Mouse (Mus musculus) embryonic facial prominence, embryonic 14.5 days (tissue): ENCODE data around the gene Ripk4. TPM values are rescaled to one million over a fixed set of nuclear protein-coding genes. Genes with fewer than 3 reads are reported as not detected.
A peak's percentile ranks its signal among the peaks of the same experiment; 100 is the strongest.

Source experiments
- ATAC-seq: fragments of 200-750 bp; cut with Nextera tagmentation; 2 replicates; pipeline ENCODE4 v1.8.0; 2017; ENCODE audit warnings: low read depth, moderate number of reproducible peaks, moderate TSS enrichment
- DNase-seq: peaks from one replicate; pipeline ENCODE4 v3.0.0-alpha.2; 2015; ENCODE audit warnings: low spot score
- H3K27ac ChIP-seq: fragments of 300-500 bp; sonication (generic); replicated peaks from 2 replicates; pipeline ENCODE4 v1.5.1; 2014; ENCODE audit warnings: low read depth, mild to moderate bottlenecking, low read length, moderate library complexity
- H3K27me3 ChIP-seq: fragments of 300-500 bp; sonication (generic); replicated peaks from 2 replicates; pipeline ENCODE4 v1.6.1; 2014; ENCODE audit warnings: low read length; ENCODE audit not compliant: control insufficient read depth, insufficient read depth
- H3K36me3 ChIP-seq: fragments of 300-500 bp; sonication (generic); 2 replicates; pipeline ENCODE4 v1.6.1; 2014; ENCODE audit warnings: low read length, mixed read lengths; ENCODE audit not compliant: control insufficient read depth, insufficient read depth
- H3K4me1 ChIP-seq: fragments of 300-500 bp; sonication (generic); 2 replicates; pipeline ENCODE4 v1.6.1; 2014; ENCODE audit warnings: antibody characterized with exemption, low read length; ENCODE audit not compliant: control insufficient read depth, insufficient read depth
- H3K4me2 ChIP-seq: fragments of 300-500 bp; sonication (generic); 2 replicates; pipeline ENCODE4 v1.6.1; 2014; ENCODE audit warnings: low read depth, mild to moderate bottlenecking, low read length, moderate library complexity, mixed read lengths
- H3K4me3 ChIP-seq: fragments of 300-500 bp; sonication (generic); 2 replicates; pipeline ENCODE4 v1.5.1; 2014; ENCODE audit warnings: low read depth, mild to moderate bottlenecking, low read length
- H3K9ac ChIP-seq: fragments of 300-500 bp; sonication (generic); 2 replicates; pipeline ENCODE4 v1.6.1; 2014; ENCODE audit warnings: low read depth, mild to moderate bottlenecking, low read length, moderate library complexity, mixed read lengths
- H3K9me3 ChIP-seq: fragments of 300-500 bp; sonication (generic); 2 replicates; pipeline ENCODE4 v1.6.1; 2016; ENCODE audit warnings: low read length; ENCODE audit not compliant: control insufficient read depth
- WGBS: fragments of 180-500 bp; shearing (Covaris S2); extraction: QIAGEN DNeasy Blood & Tissue Kit; methylation state at CpG from one replicate; pipeline ENCODE4 v1.1.7; 2014; 5-methylcytosine and 5-hydroxymethylcytosine counted together
- polyA plus RNA-seq: library from polyadenylated mRNA; unstranded; fragments of >200 nt; fragmentation: Nextera tagmentation; extraction: Ambion mirVana; gene quantifications from 2 replicates; pipeline ENCODE4 v1.2.1, GENCODE M21; 2014

The Ripk4 gene
- polyA plus RNA-seq, result 11.1 and 13.8 TPM in 2 replicates

DNA sequence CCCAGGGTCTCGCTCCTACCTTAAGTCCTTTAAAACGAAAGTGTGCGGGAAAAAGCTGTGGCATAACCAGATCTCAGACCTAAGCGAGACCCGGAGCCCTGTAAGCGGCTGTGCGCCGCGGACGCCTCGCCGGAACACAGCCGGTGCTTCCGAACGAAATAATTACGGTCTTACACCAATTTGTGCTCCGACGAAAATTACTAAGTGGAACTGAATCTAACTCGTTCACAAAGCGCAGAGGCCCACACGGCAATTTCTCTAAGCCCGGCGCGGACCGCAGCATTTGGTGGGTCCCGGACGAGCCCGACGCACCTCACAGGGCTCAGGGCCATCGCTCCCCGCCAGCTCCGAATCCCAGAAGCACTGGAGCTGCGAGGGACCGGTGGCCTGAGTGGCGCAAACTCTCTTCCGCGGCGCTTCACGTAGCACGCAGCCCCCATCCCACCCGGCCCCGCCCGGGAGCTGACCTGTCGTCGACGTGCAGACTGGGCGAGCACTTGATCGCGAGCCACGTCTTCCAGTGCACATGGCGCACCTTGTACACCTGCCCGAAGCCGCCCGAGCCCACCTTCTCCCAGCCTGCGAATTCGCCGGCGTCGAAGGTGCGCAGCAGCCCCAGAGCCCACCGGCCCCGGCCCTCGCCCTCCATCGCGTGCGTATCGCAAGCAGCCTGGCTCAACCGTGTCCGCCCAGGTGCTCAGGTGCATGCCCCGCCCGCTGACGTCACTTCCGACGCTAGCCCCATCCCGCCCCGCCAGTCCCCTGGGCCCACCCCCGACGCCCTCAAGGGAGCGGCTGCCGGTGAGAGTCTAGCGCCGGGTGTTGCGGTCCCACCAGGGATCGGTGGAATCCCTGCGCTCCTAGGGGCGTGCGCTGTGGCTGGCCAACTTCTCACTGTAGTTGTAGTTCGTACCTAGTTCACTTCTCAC, at the start of gene Ripk4:
Gene Ripk4, minus strand, starts transcription at position 727 of the 929 bp plus-strand sequence.
- Histone ChIP-seq H3K27me3 (peaks cover 48% of the 10 kb centered on the region), H3K4me3 (peak within 1 kb of the TSS; percentile 48), H3K9ac (peak within 1 kb of the TSS; percentile 66), H3K4me2 (peak within 1 kb of the TSS; percentile 69), H3K4me1 (no peaks in the 10 kb centered on the region), H3K9me3 (no peaks in the 10 kb centered on the region), H3K27ac (peak within 1 kb of the TSS; percentile 39; the same call in 1 of the 2 replicates), H3K36me3 (no peaks in the 10 kb centered on the region)
- DNase-seq, result peak; percentile 80
- ATAC-seq, result peak; percentile 92
- WGBS, result under 1% methylated on average over 60 of the region's 88 CpGs

- H3K4me1 ChIP-seq, result no peaks in the 10 kb centered on the region
- no peak overlapping the region for H3K4me2 ChIP-seq
- H3K36me3 ChIP-seq, result peaks cover 98% of the 10 kb centered on the region
- H3K27ac ChIP-seq, result no peak overlapping the region
- no peak overlapping the region for H3K4me3 ChIP-seq
- no peak for ATAC-seq
- no peaks in the 10 kb centered on the region for H3K27me3 ChIP-seq
- no peaks in the 10 kb centered on the region for H3K9me3 ChIP-seq
- H3K9ac ChIP-seq, result no peak overlapping the region
- WGBS, result 93% methylated on average over 3 of the region's 3 CpGs
- DNase-seq, result no peak
These were observed 45.3 kb upstream of the Ripk4 start for GRCm38 (mm10) chr16:97808881-97809280.

DNA sequence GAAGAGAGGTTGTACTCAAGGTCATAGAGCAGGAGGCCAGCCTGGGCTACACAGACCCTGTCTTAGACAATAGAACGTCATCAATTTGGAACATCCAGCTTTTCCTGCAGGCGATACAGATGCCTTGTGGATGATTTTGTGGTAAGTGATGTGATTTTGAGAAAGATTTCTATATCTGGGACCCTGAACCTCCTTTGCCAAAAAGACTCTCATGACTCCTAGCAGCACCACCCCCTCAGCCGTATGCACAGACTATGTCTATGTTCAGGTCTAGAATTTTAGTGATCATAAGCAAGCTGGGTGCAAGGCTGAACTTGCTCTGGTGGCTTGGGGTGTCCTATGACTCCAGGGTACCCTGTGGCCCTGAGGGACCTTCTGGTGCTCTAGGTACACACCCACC, 42.1 kb upstream of the Ripk4 start:
- Histone ChIP-seq H3K36me3 (peaks cover 95% of the 10 kb centered on the region), H3K27ac (no peak overlapping the region), H3K4me3 (no peak overlapping the region), H3K9me3 (no peaks in the 10 kb centered on the region), H3K9ac (no peak overlapping the region), H3K4me2 (no peak overlapping the region), H3K4me1 (no peaks in the 10 kb centered on the region), H3K27me3 (no peaks in the 10 kb centered on the region)
- WGBS, result 96% methylated on average over 3 of the region's 3 CpGs
- ATAC-seq (no peak), DNase-seq (no peak)

DNA sequence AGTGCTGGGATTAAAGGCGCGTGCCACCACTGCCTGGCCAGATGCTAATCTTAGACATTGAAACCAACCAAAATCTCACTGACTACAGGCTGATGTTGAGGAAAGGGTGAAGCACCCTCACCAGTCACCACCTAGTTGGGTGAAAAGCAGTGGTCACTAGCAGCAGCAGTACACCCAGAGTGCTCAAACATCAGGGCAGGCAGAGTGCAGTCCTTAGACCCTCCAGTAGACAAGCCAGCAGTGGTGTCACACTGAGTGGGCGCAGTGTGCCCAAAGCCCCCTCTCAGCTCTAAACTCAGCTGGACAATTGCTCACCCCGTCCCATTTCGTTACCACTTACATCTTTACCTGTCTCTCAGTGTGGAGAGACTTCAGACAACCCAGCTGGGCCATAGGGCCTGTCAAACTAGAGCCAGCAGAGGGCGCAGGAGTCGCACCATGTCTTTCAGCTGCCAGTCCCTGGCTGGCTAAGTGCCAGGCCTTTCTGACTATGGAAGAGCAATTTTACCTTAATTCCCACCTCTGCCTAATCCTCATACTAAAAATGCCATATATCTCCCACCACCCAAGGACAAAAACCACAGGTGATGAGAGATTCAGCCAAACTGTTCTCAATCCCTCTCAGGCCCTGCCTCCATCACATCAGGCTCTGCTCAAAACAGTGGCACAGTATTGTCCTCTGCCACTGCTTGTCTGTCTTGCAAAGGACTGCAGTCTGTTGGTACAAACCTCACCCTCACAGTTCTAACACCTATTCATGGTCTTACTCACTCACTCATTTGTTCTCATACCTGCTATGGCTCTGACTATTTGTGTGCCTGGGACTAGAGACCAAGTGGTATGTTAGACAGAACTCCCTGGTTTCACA, 41.3 kb upstream of the Ripk4 start:
- ATAC-seq, result peak; percentile 30; the same call in 1 of the 2 replicates
- 81% methylated on average over 7 of the region's 7 CpGs for WGBS
- peaks cover 95% of the 10 kb centered on the region for H3K36me3 ChIP-seq

DNA sequence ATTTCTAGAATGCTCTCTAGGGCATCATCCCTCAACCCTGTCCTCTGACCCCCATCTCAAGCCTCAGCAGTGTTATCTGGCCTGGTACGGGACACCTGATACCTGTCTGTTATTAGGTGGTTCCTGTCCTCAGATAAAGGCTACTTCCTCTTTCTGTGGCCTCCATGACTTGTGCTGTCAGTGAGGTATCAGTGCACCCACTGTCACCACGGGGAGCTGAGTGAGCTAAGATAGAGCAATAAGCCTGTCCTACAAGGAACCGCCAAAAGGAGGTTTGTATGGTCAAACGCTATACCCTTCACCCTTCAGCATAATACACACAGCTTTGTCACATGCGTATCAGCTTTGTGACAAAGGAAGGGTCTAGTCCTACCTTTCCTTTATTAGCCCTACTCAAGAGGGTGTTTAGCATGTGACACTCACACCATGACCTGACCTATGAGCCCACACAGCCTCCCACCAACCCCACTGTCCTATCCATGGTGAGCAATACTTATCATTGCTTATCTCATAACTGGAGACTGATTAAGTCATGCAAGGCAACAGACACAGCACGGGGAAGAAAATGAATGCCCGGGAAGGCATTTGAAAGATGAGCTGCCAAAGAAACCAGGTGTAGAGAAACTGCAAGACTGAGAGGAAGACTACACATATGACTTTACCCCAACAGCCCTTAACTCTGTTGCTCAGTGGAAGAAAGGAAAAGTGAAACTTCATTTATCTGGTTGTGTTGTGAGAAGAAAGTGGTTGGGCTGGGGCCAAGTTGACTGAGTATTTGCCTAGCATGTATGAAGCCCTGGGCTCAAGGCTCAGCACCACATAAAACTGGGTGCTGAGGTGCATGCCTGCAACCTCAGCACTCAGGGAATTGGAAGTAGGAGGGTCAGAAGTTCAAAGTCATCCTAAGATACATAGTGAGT, 34.6 kb upstream of the Ripk4 start:
- H3K9me3 ChIP-seq, result no peaks in the 10 kb centered on the region
- DNase-seq, result no peak
- H3K4me1 ChIP-seq, result no peaks in the 10 kb centered on the region
- WGBS, result 91% methylated on average over 7 of the region's 7 CpGs
- no peak overlapping the region for H3K27ac ChIP-seq
- no peak overlapping the region for H3K9ac ChIP-seq
- H3K27me3 ChIP-seq, result no peaks in the 10 kb centered on the region
- no peak overlapping the region for H3K4me3 ChIP-seq
- no peak for ATAC-seq
- no peak overlapping the region for H3K4me2 ChIP-seq
- H3K36me3 ChIP-seq, result peaks cover 91% of the 10 kb centered on the region

More for the DNA sequence above, 41.3 kb upstream of the Ripk4 start:
- Histone ChIP-seq H3K9me3 (no peaks in the 10 kb centered on the region), H3K4me2 (no peak overlapping the region), H3K4me1 (no peaks in the 10 kb centered on the region), H3K27ac (no peak overlapping the region), H3K4me3 (no peak overlapping the region), H3K9ac (no peak overlapping the region), H3K27me3 (no peaks in the 10 kb centered on the region)
- peak; percentile 84 for DNase-seq

DNA sequence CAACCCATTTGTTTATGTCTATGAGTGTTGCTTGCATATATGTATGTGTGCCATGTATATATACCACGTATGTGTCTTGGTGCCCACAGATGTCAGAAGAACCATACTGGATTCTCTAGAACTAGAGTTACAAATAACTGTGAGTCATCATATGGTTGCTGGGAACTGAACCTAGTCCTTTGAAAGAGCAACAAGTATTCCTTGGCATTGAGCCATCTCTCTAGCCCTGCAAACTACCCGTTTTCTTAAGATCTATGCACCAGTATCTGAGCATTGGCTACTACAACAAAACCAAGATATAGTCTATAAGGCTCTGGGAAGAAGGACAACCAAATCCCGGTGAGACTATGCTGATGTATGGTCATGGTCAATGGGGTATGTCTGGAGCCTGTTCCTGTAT, 33.6 kb upstream of the Ripk4 start:
- Histone ChIP-seq H3K4me2 (no peak overlapping the region), H3K27ac (no peak overlapping the region), H3K27me3 (no peaks in the 10 kb centered on the region), H3K9me3 (no peaks in the 10 kb centered on the region), H3K4me3 (no peak overlapping the region), H3K4me1 (no peaks in the 10 kb centered on the region), H3K36me3 (peaks cover 91% of the 10 kb centered on the region), H3K9ac (no peak overlapping the region)
- ATAC-seq (no peak), DNase-seq (no peak)
- 89% methylated on average over 3 of the region's 3 CpGs for WGBS

GRCm38 (mm10) chr16:97794256-97794655, 30.7 kb upstream of the Ripk4 start:
- ATAC-seq (no peak), DNase-seq (no peak)
- Histone ChIP-seq H3K4me3 (no peak overlapping the region), H3K9ac (no peak overlapping the region), H3K36me3 (peaks cover 67% of the 10 kb centered on the region), H3K9me3 (no peaks in the 10 kb centered on the region), H3K4me1 (no peaks in the 10 kb centered on the region), H3K4me2 (no peak overlapping the region), H3K27me3 (no peaks in the 10 kb centered on the region), H3K27ac (no peak overlapping the region)
- 91% methylated on average over 6 of the region's 6 CpGs for WGBS

DNA sequence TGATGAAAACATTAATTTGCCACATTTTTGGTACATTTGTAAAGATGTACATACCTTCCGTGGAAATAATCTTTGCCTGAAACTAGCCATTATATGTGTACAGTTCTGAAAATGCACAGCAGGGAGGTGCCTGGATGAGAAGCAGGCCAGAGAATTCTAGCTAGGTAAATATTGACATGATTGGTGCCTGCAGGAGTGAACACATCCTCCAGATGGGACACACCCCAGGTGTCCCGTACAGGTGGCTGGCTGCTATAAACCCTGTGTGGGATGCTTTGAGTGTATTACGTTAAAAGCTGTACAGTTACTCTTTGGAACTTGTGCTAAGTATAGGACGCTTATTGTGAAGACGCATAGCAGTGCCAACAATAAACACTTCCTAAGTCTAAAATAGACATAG, 19.5 kb upstream of the Ripk4 start:
- H3K27ac ChIP-seq, result no peak overlapping the region
- no peak for DNase-seq
- WGBS, result 84% methylated on average over 5 of the region's 5 CpGs
- H3K4me3 ChIP-seq, result no peak overlapping the region
- no peaks in the 10 kb centered on the region for H3K9me3 ChIP-seq
- H3K27me3 ChIP-seq, result no peaks in the 10 kb centered on the region
- no peak overlapping the region for H3K9ac ChIP-seq
- no peak for ATAC-seq
- no peaks in the 10 kb centered on the region for H3K36me3 ChIP-seq
- no peaks in the 10 kb centered on the region for H3K4me1 ChIP-seq
- no peak overlapping the region for H3K4me2 ChIP-seq
